Mouse (Mus musculus): Measurements from ENCODE around the gene Gm10974. TPM values are rescaled to one million over a fixed set of nuclear protein-coding genes. Genes with fewer than 3 reads are reported as not detected.

The Gm10974 gene
- polyA plus RNA-seq, 1 experiment from 2014 or later = not detected

DNA sequence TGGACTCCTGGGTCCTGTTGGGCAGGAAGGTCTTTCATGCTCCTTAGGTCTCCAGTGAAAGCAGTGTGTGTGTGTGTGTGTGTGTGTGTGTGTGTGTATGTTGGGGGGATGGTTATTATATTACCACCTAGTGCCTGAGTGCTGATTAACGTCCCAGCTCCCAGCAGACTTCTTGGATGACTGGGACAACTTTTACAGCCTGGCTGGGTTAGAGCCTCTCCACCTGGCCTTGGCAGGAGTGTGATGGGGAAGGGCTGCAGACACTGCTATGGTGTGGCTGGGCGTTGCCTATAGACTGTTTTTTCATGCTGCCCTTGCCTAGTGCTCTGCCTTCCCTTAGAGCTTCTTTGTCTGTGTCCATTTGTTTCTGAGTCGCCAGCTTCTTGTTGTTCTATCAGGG, 25.7 kb upstream of the Gm10974 start:
- Histone ChIP-seq H3K27me3 (no peaks in the 10 kb centered on the region), H3K36me3 (no peaks in the 10 kb centered on the region), H3K4me2 (no peak overlapping the region), H3K9me3 (no peaks in the 10 kb centered on the region), H3K27ac (no peak overlapping the region), H3K9ac (no peak overlapping the region), H3K4me1 (0 out of 2 replicates have a peak, but pooled peaks cover 2% of the 10 kb centered on the region), H3K4me3 (no peak overlapping the region)
- ATAC-seq (ENCODE audit: insufficient number of reproducible peaks, insufficient read depth, low FRiP score, low TSS enrichment, low read depth) = no peak
- WGBS = 64% methylated on average over 3 of the region's 3 CpGs

DNA sequence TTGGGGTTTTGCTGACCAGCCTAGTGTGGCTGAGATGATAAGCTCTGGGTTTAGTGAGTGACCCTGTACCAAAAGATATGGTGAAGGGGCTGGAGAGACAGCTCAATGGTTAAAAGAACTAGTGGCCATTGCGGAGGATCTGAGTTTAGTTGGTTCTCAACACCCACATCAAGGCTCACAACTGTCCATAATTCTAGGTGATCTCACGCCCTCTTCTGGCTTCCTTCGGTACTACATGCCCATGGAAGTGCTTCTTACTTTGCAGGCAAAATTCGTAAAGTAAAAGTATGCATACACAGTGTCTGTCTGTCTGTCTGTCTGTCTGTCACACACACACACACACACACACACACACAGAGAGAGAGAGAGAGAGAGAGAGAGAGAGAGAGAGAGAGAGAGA, 23.4 kb upstream of the Gm10974 start:
- WGBS = 37% methylated on average over 4 of the region's 4 CpGs
- no peak for ATAC-seq (ENCODE audit: insufficient number of reproducible peaks, insufficient read depth, low FRiP score, low TSS enrichment, low read depth)
- no peaks in the 10 kb centered on the region for H3K9me3 ChIP-seq
- H3K27me3 ChIP-seq = no peaks in the 10 kb centered on the region
- no peaks in the 10 kb centered on the region for H3K36me3 ChIP-seq
- 0 out of 2 replicates have a peak, but pooled peaks cover 4% of the 10 kb centered on the region for H3K4me1 ChIP-seq
- no peak overlapping the region for H3K4me2 ChIP-seq
- no peak overlapping the region for H3K27ac ChIP-seq
- no peak overlapping the region for H3K4me3 ChIP-seq
- no peak overlapping the region for H3K9ac ChIP-seq

DNA sequence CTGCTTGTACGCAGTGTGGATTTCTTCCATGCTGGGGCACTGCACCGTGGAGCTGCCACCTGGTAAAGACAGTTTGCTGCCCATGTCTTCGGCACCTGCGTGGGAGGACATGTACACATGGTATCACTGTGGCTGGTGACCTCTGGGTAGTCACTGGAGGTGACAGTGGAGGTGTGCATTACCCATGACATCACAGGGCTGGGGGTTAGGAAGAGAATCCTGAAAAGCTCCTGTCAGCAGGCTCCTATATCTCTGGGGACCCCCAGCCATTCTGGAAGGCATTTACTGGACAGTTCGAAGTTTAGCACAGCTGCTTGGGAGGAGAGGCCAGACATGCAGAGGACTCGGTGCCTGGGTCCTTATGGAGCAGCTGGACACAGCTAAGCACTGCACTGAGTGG, 22.9 kb upstream of the Gm10974 start:
- 80% methylated on average over 6 of the region's 6 CpGs for WGBS
- ATAC-seq (ENCODE audit: insufficient number of reproducible peaks, insufficient read depth, low FRiP score, low TSS enrichment, low read depth) = no peak

DNA sequence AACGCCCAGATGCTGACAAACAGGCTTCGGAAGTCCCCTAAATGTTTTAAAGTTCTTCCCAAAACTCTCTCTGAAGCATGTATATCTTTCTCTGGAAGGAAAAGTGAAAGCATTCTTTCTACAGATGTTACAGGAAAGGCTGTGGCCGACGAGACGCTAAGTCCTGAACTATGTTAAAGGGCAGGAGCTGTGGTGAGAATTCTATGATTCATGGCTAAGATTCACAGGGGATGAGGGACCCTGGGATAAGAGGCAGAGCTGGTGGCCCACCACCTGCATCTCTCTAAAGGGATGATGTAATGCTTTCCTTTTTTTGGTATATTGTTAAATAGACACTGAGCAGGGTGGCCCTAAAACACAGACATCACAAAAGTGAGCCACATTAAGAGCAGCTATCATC, 22.4 kb upstream of the Gm10974 start:
- Histone ChIP-seq H3K27me3 (no peaks in the 10 kb centered on the region), H3K9me3 (no peaks in the 10 kb centered on the region), H3K27ac (no peak overlapping the region), H3K4me2 (no peak overlapping the region), H3K36me3 (no peaks in the 10 kb centered on the region), H3K4me1 (0 out of 2 replicates have a peak, but pooled peaks cover 6% of the 10 kb centered on the region), H3K4me3 (no peak overlapping the region), H3K9ac (no peak overlapping the region)
- ATAC-seq (ENCODE audit: insufficient number of reproducible peaks, insufficient read depth, low FRiP score, low TSS enrichment, low read depth) = no peak
- WGBS = 83% methylated on average over 5 of the region's 5 CpGs

More for the DNA sequence above, 22.9 kb upstream of the Gm10974 start:
- Histone ChIP-seq H3K27me3 (no peaks in the 10 kb centered on the region), H3K27ac (no peak overlapping the region), H3K9ac (no peak overlapping the region), H3K36me3 (no peaks in the 10 kb centered on the region), H3K4me2 (no peak overlapping the region), H3K4me1 (0 out of 2 replicates have a peak, but pooled peaks cover 6% of the 10 kb centered on the region), H3K9me3 (no peaks in the 10 kb centered on the region), H3K4me3 (no peak overlapping the region)

DNA sequence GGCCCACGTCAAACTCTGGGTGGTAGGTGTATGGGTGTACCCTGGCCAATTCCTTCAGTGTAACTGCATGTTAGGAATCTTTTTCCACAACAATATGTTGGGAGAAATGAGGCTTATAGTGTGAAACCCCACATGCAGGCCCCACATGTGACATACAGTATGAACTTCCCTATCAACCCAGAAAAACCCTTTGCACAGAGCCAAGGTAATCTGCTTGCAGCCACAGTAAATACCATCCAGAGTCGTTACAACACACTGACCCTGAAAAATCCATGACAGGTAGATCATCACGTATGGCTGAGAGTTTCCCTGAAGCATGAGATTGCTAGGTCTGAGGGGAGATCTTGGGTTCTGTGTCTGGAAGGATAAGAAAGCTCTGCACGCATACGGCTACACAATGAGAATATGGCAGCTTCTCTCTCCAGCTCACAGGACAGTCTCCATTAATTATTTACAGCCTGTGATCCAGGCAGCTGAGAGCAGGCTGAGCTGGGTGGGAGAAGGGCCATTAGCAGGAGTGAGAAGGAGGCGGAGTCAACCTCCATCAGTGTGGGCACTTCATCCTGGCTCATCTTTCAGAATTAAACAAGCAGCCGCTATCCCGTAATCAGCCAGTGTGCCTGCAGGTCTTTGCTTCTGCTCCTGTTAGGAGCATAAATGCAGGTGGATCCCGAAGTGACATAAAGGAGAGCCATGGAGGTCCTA, 18.6 kb upstream of the Gm10974 start:
- Histone ChIP-seq H3K9ac (no peak overlapping the region), H3K4me2 (no peak overlapping the region), H3K36me3 (no peaks in the 10 kb centered on the region), H3K4me3 (no peak overlapping the region), H3K4me1 (0 out of 2 replicates have a peak, but pooled peaks cover 4% of the 10 kb centered on the region), H3K27me3 (no peaks in the 10 kb centered on the region), H3K9me3 (no peaks in the 10 kb centered on the region), H3K27ac (no peak overlapping the region)
- 60% methylated on average over 9 of the region's 9 CpGs for WGBS
- ATAC-seq (ENCODE audit: insufficient number of reproducible peaks, insufficient read depth, low FRiP score, low TSS enrichment, low read depth) = no peak

DNA sequence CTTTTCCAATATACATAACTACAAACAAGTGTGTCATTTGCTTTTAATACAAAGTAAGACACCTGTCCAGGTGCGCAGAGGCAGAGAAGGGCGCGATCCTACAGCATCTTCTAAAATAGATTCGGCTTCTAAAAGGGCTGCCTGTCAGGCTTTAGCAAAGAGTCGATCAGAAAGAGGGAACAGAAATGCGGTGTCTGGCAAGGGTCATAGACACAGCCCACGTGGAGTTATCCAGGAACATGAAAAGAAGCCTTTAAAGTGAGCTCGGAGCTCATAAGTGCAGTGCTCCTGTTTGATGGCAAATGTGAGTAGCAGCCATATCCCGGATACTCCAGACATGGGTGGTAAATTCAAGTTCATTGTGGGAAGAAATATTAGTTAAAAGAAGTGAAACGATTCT, 17.1 kb upstream of the Gm10974 start:
- 84% methylated on average over 10 of the region's 10 CpGs for WGBS
- no peak overlapping the region for H3K4me3 ChIP-seq
- no peak overlapping the region for H3K9ac ChIP-seq
- no peaks in the 10 kb centered on the region for H3K27me3 ChIP-seq
- H3K27ac ChIP-seq = no peak overlapping the region
- 0 out of 2 replicates have a peak, but pooled peaks cover 4% of the 10 kb centered on the region for H3K4me1 ChIP-seq
- H3K9me3 ChIP-seq = no peaks in the 10 kb centered on the region
- ATAC-seq (ENCODE audit: insufficient number of reproducible peaks, insufficient read depth, low FRiP score, low TSS enrichment, low read depth) = no peak
- no peak overlapping the region for H3K4me2 ChIP-seq
- no peaks in the 10 kb centered on the region for H3K36me3 ChIP-seq

DNA sequence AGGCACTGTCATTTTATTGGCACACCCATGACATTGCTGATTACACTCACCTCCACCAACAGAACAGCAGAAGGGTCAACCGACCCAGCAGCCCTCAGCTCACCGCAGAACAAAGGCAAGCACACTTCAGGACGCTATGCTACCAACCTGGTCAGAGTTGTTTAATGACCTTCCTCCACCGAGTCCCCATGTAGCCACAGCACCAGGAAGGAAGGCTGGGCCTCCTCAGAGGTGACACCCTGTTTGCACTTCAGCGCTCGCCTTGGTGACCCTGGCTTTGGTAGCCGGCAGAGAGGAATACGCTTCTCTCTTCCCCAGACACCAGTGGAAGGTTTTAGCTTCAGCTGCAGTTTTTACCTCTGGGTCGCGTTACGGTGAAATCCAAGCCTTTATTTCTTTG, 16.0 kb upstream of the Gm10974 start:
- ATAC-seq (ENCODE audit: insufficient number of reproducible peaks, insufficient read depth, low FRiP score, low TSS enrichment, low read depth) = no peak
- no peak overlapping the region for H3K9ac ChIP-seq
- no peaks in the 10 kb centered on the region for H3K27me3 ChIP-seq
- H3K4me2 ChIP-seq = no peak overlapping the region
- H3K36me3 ChIP-seq = no peaks in the 10 kb centered on the region
- WGBS = 58% methylated on average over 11 of the region's 11 CpGs
- H3K4me1 ChIP-seq = 0 out of 2 replicates have a peak, but pooled peaks cover 4% of the 10 kb centered on the region
- H3K9me3 ChIP-seq = no peaks in the 10 kb centered on the region
- H3K27ac ChIP-seq = no peak overlapping the region
- H3K4me3 ChIP-seq = no peak overlapping the region

DNA sequence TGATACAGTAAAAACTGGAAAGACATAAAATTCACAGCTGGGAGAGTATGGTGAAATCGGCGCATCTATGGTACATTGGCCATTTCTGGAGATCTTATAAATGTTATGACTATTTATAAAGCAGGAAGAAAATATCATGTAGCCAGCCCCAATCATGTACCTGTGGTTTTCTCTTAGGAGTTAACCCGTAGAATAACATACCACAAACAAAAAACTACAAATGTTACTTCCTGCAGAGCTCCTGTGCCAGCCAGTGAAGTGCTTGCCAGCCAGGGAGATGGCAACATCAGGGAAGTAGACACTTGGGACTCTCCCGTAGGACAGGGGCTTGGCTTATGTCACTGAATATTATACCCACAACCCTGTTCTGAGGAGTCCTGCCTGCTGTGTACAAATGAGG, 14.6 kb upstream of the Gm10974 start:
- Histone ChIP-seq H3K27me3 (no peaks in the 10 kb centered on the region), H3K36me3 (no peaks in the 10 kb centered on the region), H3K4me1 (0 out of 2 replicates have a peak, but pooled peaks cover 4% of the 10 kb centered on the region), H3K9me3 (no peaks in the 10 kb centered on the region), H3K9ac (no peak overlapping the region), H3K27ac (no peak overlapping the region), H3K4me3 (no peak overlapping the region), H3K4me2 (no peak overlapping the region)
- 78% methylated on average over 4 of the region's 4 CpGs for WGBS
- ATAC-seq (ENCODE audit: insufficient number of reproducible peaks, insufficient read depth, low FRiP score, low TSS enrichment, low read depth) = no peak

DNA sequence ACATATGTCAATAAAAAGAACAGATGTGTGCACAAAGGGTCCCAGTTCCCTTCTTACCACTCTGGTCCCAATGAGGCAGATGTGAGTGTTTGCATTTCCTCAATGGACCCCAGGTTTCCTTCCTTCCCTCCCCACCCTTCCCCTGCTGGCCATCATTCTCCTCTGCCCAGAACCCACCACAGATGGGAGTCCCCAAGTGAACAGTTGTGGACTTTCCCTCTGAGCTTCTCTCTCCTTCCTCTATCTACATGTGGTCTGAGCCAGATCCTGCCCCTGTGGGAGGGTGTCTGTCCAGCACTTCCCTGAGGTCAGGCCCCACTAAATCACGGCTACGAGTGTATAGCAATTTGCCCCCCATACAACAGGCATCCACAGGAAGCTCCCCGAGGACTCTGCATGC, 10.8 kb upstream of the Gm10974 start:
- no peaks in the 10 kb centered on the region; the same call in 1 of the 2 replicates for H3K9me3 ChIP-seq
- no peaks in the 10 kb centered on the region for H3K27me3 ChIP-seq
- no peak for ATAC-seq (ENCODE audit: insufficient number of reproducible peaks, insufficient read depth, low FRiP score, low TSS enrichment, low read depth)
- peaks cover 6% of the 10 kb centered on the region for H3K36me3 ChIP-seq
- no peak overlapping the region for H3K4me3 ChIP-seq
- H3K4me1 ChIP-seq = no peaks in the 10 kb centered on the region
- H3K27ac ChIP-seq = no peak overlapping the region
- H3K9ac ChIP-seq = no peak overlapping the region
- 47% methylated on average over 3 of the region's 3 CpGs for WGBS
- H3K4me2 ChIP-seq = no peak overlapping the region

DNA sequence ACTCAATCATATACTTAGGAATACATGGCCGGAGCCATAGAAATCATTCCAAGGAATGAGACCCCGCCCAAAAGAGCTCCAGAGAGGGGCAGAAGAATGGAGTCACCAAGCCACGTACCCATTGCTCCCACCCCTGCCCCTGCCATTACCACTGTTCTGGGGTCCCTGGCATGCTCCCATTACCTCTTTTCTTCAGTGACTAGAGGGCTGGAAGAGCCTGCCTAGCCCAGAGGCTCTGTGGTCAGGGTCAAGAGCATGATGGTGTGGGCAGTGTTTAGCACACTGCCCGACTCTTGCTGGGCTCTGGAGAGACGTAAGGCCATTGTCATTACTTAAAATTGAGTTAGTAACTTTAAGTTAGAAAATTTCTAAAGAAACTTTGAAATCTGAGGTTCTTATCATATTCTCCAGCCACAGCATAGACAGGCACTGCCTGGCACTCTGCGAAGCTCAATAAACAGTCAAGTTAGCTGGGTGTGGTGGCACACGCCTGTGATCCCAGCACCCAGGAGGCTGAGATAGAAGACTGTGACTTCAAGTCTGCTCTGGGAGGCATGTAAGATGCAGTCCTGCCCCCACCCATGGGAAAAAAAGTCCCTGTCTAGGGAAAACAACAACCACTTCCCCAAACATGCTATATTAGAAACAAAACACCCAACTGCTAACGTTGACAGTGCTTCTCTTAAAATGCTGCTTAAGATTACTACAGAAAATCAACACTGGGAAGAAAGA, 9.7 kb upstream of the Gm10974 start:
- WGBS = 81% methylated on average over 8 of the region's 8 CpGs
- Histone ChIP-seq H3K4me2 (no peak overlapping the region), H3K9ac (no peak overlapping the region), H3K36me3 (peaks cover 14% of the 10 kb centered on the region), H3K4me3 (no peak overlapping the region), H3K9me3 (peaks cover under 1% of the 10 kb centered on the region; the same call in 1 of the 2 replicates), H3K27ac (no peak overlapping the region), H3K27me3 (no peaks in the 10 kb centered on the region), H3K4me1 (no peaks in the 10 kb centered on the region)
- ATAC-seq (ENCODE audit: insufficient number of reproducible peaks, insufficient read depth, low FRiP score, low TSS enrichment, low read depth) = no peak

DNA sequence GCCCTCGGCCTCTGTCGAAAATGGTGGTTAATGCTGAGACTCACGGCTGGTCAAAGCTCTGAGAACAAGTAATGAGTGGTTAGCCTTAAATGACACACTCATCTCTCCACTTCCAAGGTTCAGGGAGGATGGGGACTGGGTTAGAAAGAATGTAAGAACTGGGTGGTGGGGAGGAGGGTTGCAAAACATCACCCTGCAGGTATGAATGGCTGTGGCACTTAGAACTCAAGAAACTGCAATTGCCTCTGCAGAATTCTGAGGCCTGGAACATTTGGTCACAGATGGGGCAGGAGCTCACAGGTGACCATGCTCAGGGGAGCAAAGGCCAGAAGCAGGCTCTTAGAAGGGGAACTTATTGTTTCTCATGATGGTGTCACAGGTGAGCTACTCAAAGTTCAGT, 7.2 kb upstream of the Gm10974 start:
- H3K36me3 ChIP-seq = peaks cover 18% of the 10 kb centered on the region
- WGBS = 91% methylated on average over 3 of the region's 3 CpGs
- H3K4me3 ChIP-seq = no peak overlapping the region
- H3K27me3 ChIP-seq = no peaks in the 10 kb centered on the region
- H3K27ac ChIP-seq = no peak overlapping the region
- H3K9me3 ChIP-seq = peaks cover 12% of the 10 kb centered on the region
- H3K9ac ChIP-seq = no peak overlapping the region
- ATAC-seq (ENCODE audit: insufficient number of reproducible peaks, insufficient read depth, low FRiP score, low TSS enrichment, low read depth) = no peak
- H3K4me2 ChIP-seq = no peak overlapping the region
- H3K4me1 ChIP-seq = no peaks in the 10 kb centered on the region

DNA sequence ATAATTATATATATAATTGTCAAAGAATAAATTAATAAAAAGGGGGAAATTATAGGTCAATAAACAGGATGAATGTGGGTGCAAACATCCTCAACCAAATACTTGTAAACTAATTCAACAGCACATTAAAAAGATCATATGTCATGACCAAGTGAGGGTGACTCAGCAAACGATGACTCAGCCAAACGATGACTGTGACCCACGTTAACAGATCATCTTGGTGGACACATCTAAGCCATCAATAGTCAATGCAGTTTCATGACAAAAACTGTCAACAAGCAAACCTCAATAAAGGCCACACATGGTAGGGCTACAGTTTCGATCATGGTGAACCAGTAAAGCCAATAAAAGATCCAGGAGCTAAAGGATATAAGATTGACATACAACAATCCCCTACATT, 6.7 kb upstream of the Gm10974 start:
- Histone ChIP-seq H3K9ac (no peak overlapping the region), H3K9me3 (peaks cover 12% of the 10 kb centered on the region), H3K36me3 (peaks cover 18% of the 10 kb centered on the region), H3K4me2 (no peak overlapping the region), H3K4me3 (no peak overlapping the region), H3K27me3 (no peaks in the 10 kb centered on the region), H3K27ac (no peak overlapping the region), H3K4me1 (no peaks in the 10 kb centered on the region)
- 83% methylated on average over 4 of the region's 4 CpGs for WGBS
- ATAC-seq (ENCODE audit: insufficient number of reproducible peaks, insufficient read depth, low FRiP score, low TSS enrichment, low read depth) = no peak
